Mouse (Mus musculus) kidney, adult 8-10 months (tissue): ENCODE measurements around the gene Tmem119.

Experiments used
- DNase-seq, 2 experiments: peaks; one replicate each; pipeline ENCODE4 v3.0.0; 2022

Tmem119 gene

DNA sequence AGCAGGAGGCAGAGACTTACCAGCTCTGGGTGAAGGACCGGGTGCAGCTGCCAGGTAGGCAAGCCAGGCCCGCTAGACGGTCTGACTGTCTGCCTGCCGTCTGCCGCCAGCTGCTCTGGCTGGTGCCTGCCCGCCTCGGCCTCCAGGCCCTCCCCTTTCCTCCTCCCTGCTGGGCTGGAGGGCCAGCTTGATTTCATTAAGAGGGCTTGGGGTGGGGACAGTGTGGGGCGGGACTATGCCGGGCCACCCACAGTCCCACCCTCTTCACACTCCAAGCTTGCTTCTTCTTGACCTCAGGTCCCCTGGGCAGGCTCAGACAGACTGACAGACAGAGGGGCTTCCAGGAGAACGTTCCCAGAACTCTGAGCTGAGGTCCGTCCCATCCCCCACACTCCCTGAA, at the start of gene Tmem119:
Gene Tmem119 (minus strand): TSS at position 237 of the 400 bp plus-strand sequence.
- peak in 1 of 2 experiments; percentile 27 for DNase-seq

DNA sequence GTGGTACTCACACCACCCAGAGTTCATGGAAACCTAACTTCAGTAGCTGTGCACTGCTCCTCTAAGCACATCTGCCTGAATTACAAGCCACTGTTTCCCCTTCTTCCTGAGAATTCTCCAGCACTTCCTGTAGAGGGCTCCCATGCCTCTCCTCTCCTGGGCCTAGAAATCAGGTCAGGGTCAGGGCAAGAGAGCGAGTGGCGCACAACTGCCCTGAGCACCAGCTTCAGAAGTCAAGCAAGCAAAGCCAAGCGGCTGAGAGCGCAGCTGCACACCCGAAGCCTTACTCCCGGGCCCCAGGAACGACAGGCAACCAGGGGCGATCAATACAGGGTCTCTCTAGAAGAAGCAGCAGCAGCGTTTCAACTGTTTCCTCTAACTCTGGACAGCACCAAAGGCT, 47.3 kb upstream of the Tmem119 start:
- DNase-seq = no peak

DNA sequence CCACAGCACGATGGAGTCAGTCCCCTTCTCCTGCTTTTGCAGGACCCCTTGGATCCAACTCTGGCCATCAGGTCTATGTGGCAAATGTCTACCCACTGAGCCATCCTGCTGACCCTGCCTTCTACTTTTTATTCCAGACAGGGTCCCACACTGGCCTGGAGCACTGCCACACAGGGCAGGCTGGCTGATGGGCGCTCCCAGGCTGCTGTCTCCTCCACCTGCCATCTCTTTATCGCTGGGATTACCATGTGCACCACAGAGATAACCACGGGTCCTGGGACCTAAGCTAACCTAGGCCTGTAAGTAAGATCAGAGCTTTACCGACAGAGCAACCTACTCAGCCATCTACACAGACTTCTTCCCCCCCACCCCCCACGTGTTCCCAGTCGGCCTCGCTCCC, 46.3 kb upstream of the Tmem119 start:
- DNase-seq = no peak

DNA sequence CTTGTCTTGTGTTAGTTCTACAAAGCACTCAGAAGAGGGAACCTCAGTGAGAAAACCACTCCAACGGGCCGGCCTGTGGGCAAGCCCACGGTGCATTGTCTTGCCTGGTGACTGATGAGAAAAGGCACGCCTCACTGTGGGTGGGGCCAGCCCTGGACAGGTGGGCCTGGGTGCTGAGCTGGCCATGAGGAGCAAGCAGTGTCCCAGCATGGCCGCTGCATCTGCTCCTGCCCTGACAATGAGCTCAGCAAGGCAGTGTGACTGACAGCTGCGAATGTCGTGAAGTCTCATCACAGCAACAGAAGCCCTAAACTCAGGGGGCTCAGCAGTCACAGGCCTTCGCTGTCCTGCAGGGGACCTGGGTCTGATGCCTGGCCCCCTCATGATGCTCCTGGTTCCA, 45.3 kb upstream of the Tmem119 start:
- no peak for DNase-seq

DNA sequence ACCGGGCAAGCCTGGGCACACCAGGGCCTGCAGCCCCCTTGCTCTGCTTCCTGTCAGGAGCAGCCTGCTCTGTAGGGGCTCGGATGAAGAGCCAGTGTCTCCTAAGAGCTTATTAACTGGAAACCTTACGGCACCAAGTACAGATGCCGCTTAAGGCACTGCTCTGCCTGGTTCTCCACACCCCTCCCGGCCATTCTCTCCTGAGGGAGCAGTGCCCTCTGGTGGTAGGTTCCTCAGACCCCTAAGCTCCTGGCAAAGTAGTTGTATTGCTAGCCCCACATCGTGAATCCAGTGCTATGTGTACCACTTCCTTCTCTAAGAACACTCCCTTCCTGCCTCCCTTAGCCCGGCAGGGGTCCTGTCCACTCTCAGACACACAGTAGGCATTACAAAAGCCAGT, 44.4 kb upstream of the Tmem119 start:
- DNase-seq = peak in 1 of 2 experiments; percentile 51

DNA sequence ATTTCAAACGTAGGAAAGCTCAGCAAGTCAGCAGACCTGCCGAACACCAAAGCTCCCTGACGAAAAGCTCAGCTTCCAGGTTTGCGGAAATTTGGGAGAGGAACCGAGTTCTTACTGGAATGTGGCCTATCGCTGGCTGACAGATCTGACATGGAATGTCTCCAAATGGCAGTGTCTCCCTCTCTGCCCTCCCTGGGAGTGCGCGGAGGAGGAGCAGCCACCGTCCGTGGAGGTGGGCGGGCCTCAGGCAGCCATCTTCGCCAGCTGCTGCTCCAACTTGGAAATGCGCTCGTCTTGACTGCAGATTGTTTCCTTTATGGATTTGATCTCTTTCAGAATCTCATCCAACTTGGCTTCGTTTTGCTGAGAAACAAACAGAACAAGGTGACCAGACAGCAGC, 43.8 kb upstream of the Tmem119 start:
- no peak for DNase-seq

DNA sequence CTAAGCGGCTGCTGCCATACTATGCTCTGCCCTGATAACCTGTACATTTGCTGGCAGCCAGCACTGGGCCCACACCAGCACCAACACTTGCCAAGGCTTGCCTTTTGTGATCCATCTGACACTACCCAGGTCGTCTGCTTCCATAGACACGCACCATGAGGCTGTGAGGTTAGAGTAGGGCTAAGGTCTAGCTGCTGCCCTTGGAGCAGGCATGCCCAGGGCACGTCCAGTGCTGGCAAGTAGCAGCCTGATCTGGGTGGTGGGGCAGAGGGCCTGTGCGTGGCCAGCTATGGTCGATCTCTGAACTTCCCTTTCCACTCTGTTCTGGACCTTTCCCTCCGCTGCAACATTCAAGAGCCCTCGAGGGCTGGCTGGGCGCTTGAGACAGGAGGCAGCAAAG, 42.6 kb upstream of the Tmem119 start:
- no peak for DNase-seq

DNA sequence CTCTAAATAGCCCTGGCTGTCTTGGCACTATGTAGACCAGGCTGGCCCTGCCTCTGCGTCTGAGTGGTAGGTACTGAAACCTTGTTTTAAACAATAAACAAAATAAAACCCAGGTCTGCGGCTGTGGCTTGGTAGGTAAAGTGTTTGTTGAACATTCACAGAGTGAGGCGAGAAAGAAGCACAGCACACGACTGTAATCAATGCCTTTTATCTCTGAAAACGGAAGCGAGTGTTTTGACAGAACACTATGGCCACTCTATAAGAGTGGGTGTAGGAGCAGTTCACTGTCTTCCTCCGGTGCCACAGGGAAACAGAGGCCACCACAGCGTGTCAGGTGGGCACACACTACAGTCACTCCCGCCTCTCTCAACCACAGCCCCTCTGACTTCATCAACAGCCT, 41.9 kb upstream of the Tmem119 start:
- no peak for DNase-seq

DNA sequence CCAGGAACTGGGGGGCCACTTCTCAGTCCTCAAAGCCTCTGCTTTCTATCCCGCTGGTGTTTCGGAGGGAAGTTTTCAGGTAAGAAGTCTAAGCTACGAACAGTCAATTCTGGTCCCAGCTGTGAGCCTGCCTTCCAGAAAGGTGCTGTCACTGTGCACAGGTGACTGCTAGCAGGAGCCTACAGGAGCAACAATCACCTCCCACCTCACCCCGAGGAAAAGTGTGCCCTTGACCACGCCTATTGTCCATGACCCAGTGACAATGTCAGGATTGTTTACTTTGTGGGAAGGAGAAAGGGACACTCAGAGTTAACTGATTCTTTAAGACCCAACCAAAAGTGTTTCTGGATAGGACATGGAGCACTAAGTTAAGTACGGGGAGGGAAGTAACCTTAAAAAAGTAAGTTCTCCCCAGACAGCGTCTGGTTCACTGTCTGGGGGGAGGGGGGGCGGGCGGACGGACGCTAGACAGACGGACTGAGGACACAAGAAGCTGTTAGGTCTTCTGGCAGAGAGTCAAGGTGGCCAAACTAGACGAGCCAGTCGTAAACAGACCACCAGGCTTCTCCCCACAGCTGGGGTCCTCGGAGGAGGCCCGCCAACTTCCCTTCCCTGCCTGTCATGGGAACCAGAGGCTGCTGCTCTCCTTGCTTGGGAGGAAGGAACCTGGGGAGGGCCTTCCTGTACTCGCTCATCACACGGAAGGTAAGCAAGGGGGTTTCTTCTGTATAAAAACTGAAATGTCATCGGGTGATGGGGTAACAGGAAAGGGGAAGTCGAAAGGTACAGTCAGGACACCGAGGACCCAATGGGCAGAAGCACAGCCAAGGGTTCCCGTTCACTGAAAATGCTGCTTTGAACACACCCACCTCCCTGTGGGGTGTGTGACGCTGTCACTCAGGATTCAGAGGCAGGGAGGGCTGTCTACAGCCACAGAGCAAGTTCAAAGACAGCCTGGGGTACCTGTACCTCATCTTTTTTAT, 41.2 kb upstream of the Tmem119 start:
- no peak for DNase-seq

DNA sequence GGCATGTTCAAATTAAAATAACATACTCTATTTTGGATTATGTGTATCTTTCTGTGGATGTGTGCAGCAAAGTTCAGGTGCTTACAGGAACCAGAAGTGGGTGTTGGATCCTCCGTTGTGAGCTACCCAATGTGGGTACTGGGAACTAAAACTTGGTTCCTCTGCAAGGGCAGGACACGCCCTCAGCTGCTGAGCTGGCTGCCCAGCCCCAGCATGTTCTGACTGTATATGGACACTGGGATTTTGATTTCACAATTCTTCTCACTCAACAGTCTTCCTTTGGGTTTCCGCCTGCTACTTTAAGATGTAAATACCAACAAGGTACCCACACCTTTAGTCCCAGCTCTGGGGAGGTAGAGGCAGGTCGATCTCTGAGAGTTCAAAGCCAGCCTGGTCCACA, 40.1 kb upstream of the Tmem119 start:
- no peak for DNase-seq

DNA sequence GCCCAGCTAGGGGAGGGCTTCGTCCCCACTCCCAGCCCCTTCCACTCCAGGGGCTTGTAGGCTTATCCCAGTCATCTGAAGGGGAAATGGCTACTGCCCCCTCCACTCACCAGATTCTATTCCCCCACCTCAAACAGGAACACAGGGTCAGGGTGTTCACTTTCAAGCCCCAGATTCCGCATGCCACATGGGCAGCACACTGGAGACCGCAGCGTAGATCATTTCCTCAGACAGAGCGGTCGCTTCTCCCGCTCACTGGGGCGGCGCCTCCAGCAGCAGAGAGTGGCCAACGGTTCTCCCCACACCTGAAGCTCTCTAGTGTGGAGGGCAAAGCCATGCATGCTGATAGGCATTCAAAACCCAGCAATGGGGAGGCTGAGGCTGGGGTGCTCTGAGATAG, 36.6 kb upstream of the Tmem119 start:
- no peak for DNase-seq

DNA sequence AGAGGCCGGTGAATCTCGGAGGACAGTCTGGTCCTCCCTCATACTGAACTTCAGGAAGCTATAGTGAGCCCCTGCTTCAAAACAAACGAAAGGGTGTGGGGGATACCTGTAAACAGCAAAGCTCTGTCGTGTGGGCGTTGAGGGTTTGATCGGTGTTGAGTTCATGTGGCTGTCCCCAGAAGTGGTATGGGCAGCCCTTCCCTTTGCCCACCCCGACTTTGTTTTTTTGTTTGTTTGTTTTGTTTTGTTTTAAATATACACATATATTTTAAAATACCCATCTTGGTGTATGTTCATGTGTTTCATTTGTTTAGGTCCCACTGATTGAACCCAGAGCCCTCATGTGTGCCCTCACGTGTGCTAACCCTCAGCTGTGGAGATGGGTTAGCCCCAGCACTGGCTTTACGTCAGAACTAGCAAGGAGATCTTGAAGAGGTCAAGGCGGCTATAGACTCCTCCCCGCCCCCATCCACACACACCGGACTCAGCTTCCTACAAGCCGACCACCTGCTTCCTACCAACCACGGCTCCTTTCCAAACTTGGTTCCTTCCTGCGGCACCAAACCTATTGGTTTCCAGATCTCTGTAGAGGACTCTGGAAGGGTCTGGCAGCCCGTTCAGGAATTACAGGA, 33.1 kb upstream of the Tmem119 start:
- DNase-seq = no peak

DNA sequence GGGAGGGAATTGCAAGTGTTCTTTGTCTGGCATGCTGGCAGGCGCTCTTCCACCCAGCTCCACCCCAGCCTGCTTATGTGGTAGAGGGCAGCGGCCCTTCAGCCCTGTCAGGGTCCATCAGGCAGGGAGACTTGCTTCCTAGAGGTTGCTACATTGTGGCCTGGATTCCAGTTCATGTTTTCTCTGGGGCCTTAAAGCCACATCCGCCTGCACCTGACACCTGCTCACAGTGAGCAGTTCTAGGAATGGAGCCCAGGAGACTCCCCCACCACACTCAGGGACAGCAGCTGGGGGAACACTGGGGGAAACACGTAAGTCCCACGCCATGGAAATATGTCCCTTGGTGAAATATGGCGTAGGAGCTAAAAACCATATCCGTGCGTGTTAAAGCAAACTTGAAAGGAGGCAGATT, 32.2 kb upstream of the Tmem119 start, which contains the start of gene Selplg:
Gene Selplg (minus strand): TSS at position 155 of the 412 bp plus-strand sequence.
- DNase-seq = no peak

DNA sequence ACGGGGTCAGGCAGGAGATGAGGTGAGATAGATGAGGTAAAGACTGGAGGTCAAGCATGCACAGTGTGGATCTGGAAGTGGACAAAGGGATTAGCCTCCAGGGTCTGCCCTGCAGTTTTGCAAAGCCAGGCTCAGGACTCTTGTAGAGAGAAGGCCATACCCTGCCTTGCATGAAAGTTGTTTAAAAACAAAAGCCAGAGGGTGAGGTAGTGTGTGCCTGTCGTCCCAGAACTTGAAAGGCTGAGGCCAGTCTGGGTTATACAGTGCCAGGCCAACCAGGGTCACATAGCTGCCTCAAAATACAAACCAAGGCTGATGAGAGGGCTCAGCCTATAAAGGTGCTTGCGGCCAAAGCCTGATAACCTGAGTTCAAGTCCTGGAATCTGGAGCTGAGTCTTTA, 31.4 kb upstream of the Tmem119 start:
- DNase-seq = no peak

DNA sequence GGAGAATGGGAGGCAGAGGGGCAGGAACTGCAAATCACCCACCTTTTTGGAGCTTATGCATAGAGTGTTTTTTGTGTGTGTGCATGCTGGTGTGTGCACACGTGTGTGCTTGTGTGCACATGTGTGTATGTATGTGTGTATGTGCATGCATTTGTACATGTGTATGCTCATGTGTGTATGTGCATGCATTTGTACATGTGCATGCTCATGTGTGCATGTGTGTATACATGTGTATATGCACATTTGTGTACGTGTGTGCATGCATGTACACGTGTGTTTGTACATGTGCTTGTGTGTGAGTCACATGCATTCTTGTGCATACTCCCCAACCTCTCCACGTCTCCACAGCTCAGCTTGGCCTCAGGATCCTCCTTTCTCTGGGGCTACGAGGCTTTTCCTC, 30.5 kb upstream of the Tmem119 start:
- no peak for DNase-seq

DNA sequence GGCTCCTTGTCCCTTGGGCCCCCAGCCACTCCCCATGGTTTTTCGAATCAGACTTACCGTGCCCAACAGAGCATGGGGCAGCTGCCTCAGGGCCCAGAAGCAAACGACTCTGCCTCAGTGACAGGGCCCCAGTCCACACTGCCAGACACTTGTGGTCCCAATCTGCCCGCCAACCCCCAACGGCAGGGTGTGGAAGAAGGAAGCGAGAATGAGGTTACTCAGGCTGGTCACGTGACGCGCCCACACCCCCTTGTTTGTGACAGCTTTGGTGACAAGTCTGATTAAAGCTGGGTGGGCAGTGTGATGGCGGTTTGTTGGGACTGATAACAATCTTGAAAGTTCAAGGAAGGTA, 30.0 kb upstream of the Tmem119 start:
- DNase-seq = peak in 1 of 2 experiments; percentile 21

DNA sequence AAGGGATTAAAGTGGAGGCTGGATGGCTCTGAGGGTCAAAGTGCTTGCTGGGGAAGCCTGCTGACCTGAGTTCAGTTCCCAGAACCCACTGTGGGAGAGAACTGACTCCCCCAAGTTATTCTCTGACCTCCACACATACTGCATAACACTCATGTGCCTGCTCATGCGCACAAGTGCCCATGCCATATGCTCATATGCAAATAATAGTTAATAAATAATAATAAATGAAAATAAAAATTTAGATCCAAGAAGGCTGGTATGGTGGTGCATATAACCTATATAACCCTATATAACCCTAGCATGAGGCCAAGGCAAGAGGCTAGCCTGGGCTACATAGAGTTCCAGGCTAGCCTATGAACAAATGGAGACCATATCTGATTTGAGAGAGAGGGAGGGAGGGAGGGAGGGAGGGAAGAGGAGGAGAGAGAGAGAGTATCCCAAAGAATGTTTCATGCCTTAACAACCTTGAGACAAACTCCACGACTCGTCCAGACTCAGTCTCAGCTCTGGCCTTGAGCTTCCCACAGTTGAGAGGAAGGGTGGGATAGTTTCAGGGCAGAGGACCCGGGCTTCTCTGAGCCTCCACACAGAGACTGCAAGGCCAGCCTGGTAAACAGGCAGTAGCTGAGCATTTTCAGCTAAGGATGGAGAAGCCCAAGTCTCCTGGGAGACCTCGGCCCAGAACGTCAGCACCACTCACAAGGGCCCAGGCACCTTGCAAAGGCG, 29.4 kb upstream of the Tmem119 start:
- DNase-seq = no peak

DNA sequence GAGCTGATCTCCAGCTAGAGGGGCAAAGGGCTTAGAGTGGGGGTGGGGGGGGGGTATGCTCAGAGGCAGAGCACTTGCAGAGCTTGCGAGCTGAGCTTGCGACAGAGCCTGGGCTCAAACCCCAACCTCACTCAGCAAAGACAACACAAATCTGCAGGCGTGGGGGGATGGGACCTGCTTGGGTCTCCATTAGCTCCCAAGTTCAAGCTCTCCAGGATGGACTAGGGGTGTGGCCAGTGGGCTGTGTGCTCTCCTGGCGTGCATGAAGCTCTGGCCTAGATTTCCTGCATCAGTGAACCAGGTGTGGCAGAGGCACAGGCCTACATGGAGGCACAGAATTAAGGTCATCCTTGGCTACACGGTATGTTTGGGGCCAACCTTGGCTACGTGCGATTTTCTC, 28.2 kb upstream of the Tmem119 start:
- no peak for DNase-seq

DNA sequence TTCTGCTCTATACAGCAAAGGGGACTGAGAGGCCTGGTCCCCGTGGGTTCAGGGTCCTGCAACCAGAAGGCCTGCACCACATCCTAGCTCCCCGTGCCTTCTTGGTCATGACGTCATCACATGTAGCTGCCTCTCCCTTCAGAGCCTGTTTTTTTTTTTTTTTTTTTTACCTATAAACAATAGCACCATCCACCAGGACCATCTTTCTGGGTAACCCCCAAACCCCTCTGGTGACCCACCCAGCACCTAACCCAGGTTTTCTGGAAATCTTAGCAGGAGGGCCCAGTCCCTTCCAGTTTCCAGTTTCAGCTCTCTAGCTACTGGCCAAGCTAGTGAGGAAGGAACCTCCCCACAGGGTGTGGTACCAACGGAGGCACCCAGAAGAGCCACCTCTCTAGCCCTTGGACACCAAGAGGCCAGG, 27.7 kb upstream of the Tmem119 start:
- no peak for DNase-seq

DNA sequence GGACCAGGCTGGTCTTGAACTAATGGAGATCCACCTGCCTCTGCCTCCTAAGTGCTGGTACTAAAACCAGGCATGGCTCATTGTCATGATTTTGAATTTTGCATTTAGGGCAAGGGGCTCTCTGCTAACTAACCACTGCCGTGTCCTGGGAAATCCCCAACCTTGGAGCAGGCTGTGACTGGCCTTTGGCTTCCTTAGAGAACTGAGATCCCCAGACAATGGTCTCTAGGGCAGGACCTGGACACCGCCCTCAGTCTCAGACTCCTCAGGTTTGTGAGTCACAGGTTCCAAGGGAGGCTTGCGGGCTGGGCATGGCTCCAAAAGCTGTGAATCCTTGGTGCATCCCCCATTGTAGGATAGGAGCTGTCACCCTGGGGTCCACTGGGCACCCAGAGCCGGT, 26.3 kb upstream of the Tmem119 start:
- DNase-seq = no peak

DNA sequence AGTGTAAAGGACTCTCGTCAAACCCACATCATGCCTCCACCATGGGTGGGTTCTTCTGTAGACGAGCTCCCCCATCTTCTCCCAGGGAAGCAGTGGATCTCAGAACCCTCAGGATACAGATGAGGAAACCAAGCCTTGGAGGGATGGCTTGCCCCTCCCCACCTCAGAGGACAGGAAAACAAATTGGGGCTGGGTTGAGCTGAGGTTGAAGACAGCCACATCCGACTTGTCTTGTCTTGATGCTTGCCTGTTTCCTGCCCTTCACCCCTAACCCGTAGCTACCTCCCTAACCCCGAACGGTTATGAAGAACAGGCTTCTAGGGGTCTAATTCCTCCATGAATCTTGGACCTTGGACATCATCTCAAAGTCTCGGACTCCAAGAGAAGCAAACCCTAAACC, 25.2 kb upstream of the Tmem119 start:
- no peak for DNase-seq

DNA sequence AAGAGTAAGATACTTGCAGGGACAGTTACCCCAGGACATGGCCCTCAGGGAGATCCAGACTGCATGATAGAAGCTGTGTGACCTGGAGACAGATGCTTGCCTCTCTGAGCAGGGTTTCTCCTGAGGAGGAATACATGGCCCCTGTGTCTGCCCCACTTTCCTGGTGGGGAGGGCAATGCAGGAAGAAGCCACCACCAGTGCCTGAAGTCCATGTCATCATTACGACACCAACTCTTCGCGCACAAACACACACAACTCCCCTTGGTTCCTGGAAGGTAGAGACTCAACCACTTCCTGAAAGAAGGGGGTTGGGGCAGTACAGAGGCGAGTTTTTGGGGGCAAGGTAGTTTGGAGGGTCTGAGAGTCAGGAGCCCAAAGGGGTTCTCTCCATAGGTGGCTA, 23.9 kb upstream of the Tmem119 start:
- no peak for DNase-seq

DNA sequence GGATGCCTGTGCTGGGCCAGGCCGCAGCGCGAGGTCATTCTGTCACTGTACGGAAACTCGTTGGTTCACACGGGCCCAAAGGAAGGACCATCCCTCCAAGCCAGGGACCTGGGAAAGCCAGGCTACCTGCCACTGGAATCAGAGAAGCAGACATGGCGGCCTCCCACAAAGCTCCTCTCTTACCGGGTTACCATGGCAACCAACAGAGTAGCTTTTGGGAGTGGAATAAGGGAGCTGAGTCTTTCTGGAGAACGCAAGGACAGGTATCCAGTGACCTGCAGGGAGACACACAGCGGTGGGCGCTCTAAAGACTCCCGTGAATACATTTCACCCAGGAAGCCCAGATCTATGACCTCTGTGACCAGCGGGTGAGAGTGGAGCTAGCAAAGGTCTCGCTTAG, 18.3 kb upstream of the Tmem119 start:
- no peak for DNase-seq
